Mouse (Mus musculus) embryo, embryonic 10.5 days (tissue): ENCODE measurements at regions not wholly inside any gene's neighbourhood (a gene's known extent, or its start where the extent isn't known, plus 50 kb on each side); places are given as distances from the start of the nearest gene placed in this dataset.

Experiments
- DNase-seq: peaks from one replicate; pipeline ENCODE4 v3.0.0-alpha.2; 2015; ENCODE audit warnings: low spot score

GRCm38 (mm10) chr3:104295015-104295719 is 75.0 kb upstream of the Magi3 start:
- DNase-seq, result no peak

- DNase-seq, result no peak
Observed at GRCm38 (mm10) chr3:104293869-104294268, 73.7 kb upstream of the Magi3 start.

GRCm38 (mm10) chr3:104288970-104289680 is 69.0 kb upstream of the Magi3 start:
- DNase-seq, result no peak

- DNase-seq, result no peak
Observed at GRCm38 (mm10) chr3:104287900-104288299, 67.7 kb upstream of the Magi3 start.

- DNase-seq, result no peak
Observed at GRCm38 (mm10) chr3:104284961-104285360, 64.8 kb upstream of the Magi3 start.

GRCm38 (mm10) chr3:104283855-104284254 is 63.7 kb upstream of the Magi3 start:
- no peak for DNase-seq

- DNase-seq, result no peak
Observed at GRCm38 (mm10) chr3:104279505-104279904, 59.3 kb upstream of the Magi3 start.

- DNase-seq, result no peak
Observed at GRCm38 (mm10) chr3:104274718-104275302, 54.6 kb upstream of the Magi3 start.

- DNase-seq, result no peak
Observed at GRCm38 (mm10) chr3:104274084-104274483, 53.9 kb upstream of the Magi3 start.
